Mouse (Mus musculus): ENCODE data around the gene Bnip1. TPM values are rescaled to one million over a fixed set of nuclear protein-coding genes. Genes with fewer than 3 reads are reported as not detected.

Gene Bnip1
- total RNA-seq, 2 experiments from 2014 or later: 33.0 to 34.1 TPM

DNA sequence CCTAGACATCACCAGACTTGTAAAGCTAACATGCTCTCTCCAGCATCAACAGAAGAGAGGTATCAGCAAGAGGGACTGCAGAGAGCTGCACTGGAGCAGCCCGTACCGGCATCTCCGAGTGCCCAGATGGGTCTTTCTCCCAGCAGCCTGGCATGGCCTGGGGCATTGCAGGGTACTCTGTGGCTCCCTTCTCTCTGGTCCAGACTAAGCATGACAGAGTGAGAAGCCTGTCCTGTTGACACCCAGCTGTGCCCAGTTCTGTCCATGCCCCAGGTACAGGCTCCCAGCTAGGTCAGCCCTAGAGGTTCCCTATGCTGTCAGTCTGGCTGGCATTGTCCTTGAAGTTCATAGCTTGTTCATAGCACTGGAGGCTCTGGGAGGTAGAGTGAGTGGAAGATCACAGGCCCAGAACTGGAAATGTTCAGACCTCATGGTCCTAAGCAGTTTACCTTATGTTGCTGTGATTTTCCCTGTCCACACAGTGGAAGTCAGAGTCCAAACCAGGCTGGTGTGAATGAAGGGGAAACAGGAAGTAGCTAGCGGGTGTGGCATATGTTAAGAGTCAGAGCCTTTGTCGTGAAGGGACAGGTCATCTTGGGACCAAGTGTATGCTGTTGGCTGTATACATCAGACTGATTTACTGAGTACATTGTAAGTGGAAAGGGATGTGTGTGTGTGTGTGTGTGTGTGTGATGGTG, 12.4 kb downstream of the Bnip1 start:
- no peak for DNase-seq (ENCODE audit: low spot score in 2 of 2)

DNA sequence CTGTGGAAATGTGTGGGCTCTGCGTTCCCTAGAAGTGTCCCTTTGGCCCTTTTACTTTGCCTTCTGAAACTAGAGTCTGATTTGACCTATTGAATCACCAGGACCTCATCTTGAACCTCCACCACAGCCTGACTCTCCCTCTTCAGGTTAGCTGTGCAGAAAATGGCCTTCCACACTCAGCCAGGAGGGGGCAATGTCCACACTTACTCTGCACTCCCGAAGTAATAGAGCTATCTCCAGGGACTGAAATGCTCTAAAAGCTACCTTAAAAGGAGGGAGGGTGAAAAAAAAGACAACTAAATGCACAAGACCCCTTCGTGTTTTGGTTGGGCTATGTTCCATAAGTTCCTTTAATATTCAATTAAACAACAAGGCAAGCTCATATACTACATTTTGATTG, 13.9 kb downstream of the Bnip1 start:
- DNase-seq (ENCODE audit: low spot score in 2 of 2): peak; percentile 69 to 70

DNA sequence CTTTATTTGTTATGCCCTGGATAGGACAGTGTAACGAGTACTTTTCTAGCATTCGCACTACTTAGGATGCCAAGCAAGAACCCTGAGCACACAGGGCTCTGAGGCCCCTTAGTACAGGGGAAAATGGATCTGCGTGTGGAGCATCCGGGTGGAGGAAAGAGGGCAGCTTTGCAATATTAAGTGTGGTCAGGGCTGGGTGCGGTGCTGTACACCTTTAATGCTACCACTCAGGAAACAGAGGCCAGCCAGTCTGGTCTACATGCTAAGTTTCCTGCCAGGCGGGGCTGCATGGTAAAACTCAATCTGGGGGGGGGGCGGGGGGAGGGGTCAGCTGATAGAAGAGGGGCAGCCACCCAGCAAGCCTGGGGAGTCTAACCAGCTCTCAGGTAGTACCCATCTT, 14.5 kb downstream of the Bnip1 start:
- DNase-seq (ENCODE audit: low spot score in 2 of 2): no peak

DNA sequence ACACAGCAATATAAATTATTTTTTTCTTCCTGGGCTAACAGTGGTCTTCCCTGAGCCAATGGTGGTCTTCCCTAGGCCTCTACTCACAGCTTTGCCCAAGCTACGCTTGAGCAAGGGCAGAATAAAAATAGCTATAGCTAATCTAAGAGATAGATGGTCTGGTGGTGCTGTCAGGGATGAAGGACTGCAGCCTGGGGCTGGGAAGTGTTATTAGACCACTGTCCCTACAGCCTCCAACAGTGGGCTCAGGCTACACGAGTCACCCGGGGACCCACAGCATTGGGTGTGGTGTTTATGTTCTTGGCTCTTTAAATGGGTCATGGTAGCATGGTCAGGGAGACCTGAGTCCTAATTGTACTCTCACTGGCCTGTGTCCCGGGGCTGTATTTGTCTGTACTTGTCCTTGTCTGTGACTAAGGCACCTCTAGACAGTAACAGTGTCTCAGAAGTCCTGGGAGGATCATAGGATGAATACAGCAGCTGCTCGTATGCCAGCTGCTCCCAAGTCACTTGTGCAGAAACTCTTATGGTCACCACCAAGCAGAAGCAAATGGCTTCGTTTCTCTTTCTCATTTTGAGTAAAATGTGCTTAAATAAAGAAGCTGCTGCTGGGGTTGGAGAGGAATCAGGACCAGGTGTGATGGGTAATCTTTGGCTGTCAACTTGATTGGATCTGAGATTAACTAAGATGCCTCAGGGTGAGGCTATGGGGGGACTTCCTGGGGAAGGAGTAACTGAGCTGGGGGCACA, 16.7 kb downstream of the Bnip1 start:
- no peak for DNase-seq (ENCODE audit: low spot score in 2 of 2)

DNA sequence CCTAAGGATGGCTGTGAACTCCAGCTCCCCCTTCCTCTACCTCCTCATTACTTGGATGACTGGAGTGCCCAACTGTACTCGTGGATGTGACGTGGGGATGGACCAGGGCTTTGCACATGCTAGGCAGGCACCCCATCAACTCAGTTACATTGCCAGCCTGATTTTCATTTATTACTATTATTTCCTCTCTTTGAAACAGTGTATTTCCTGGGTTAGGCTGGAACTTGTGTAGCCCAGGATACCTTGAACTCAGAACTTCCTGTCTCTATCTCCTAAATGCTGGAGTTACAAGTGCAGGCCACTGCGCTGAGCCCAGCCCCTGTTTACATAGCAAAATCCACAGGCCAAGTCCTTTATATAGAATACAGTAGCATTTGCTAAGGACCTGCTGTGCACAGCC, 22.0 kb downstream of the Bnip1 start:
- no peak for DNase-seq (ENCODE audit: low spot score in 2 of 2)

DNA sequence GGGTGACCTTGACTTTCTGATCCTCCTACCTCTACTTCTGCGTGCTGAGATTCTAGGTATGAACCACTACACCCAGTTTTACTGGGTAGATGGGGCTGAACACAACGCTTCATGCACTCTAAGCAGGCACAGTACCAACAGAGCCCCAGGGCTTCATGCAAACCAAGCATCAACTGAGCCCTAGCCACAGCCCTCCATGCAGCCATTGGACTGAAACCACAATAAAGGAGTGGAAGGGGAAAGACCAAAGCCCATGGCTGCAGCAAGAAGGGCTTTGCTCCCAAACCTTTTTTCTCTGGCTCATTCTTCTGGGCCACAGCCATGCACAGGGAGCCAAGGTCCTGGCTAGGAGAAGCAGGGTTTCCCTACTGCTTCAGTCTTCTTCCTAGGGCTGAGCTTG, 31.7 kb downstream of the Bnip1 start:
- no peak for DNase-seq (ENCODE audit: low spot score in 2 of 2)

DNA sequence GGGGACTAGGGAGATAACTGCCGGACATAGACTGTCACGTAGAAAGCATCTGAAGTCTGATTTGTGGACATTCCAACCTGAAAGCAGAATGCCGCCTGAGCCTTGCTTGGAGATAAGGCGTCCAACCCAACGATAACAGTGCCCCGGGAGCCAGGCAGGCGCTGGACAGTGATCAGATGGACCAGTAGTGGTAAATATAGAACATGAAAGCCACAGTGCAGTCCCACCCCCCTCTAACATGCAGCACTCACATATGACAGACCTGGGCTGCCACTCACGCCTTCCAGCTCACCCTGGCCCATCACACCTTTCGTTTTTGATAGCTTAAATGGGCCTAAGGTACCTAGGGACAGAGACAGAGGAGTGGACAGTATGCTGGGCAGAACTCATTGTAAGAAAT, 32.6 kb downstream of the Bnip1 start:
- no peak for DNase-seq (ENCODE audit: low spot score in 2 of 2)

- no peak for DNase-seq (ENCODE audit: low spot score in 2 of 2)
Observed at GRCm38 (mm10) chr17:26816810-26817209, 35.9 kb downstream of the Bnip1 start.

GRCm38 (mm10) chr17:26817776-26818175, 36.9 kb downstream of the Bnip1 start:
- DNase-seq (ENCODE audit: low spot score in 2 of 2): no peak

- DNase-seq (ENCODE audit: low spot score in 2 of 2): no peak
Observed at GRCm38 (mm10) chr17:26826131-26826530, 45.3 kb downstream of the Bnip1 start.

DNA sequence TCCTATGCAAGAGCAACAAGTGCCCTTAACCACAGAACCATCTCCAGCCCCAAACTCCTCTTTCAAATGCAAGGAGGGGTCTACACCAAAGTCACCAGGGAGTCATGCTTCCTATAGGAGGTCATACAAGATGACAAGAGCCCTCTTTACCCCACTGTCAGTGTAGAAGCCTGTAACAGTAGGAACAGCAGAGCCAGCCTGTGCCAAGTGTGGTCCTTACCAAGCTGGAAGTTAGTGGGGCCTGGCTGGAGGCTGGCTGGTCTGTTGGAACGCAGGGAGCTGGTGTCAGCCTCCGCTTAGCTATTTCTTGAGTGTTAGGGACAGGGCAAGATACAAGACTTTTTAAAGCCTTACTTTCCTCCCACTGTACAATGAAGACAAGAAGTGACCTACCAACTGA, 52.9 kb downstream of the Bnip1 start:
- no peak for DNase-seq (ENCODE audit: low spot score in 2 of 2)

DNA sequence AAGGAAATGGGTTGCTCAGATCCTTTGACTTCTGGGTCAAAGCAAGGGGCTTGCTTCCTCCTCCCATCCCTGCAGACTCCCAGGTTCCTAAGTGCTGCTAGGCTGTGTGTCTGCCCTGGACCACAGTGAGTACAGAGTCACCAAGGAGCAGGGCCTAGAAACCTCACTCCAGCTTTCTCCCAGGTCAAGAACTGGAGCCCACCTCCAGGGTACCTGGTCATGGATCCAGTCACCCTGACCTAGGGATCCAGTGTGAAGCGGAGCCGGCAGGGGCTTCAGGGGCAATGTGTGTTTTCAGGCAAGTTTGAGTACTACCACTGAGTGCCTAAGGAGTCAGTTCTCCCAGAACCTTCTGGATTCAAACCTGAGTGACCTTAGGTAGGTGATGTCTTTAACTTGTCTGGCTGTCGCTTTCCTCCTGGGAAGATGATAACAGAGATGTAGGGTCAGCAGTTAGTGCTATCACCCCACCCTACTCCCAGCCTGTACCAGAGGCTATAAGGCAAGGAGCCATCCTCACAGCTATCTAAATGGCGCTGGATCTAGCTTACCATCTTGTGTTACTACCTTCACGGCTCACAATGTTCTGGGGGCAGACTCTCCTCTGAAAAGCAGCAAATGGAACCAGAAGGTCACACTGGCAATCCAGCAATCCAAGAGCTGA, 53.6 kb downstream of the Bnip1 start:
- no peak for DNase-seq (ENCODE audit: low spot score in 2 of 2)

DNA sequence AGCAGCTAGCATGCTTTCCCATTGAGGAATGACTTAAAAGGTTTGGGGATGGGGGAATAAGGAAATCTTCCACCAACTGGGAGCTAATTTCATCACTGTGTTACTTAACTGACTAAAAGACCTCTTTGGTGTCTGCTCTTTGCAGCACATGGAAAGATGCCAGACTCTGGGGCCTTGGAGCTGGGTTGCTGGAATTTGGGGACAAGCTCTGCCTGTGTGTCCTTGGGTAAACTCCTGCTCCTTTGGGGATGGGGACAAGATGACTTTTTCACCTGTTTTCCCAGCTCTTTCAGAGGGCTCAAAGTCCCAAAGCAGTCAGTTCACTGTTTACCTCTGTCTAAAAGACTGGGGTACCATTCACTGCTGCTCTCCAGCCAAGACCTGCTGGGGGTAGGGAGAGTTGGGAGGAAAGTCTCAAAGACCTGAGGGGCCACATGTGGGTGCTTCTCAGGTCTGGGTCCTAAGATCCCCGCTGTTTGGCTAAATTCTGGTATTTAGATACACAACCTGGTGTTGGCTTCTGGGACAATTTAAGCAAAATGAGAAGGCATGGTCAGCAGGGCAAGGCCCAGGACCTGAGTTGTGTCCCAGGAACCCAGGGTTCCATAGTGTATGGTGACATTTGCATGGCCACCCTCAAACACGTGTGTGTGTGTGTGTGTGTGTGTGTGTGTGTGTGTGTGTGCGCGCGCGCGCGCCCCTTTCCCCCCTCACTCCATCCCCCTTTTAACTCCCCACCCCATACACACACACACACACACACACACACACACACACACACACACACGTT, 54.3 kb downstream of the Bnip1 start:
- no peak for DNase-seq (ENCODE audit: low spot score in 2 of 2)

DNA sequence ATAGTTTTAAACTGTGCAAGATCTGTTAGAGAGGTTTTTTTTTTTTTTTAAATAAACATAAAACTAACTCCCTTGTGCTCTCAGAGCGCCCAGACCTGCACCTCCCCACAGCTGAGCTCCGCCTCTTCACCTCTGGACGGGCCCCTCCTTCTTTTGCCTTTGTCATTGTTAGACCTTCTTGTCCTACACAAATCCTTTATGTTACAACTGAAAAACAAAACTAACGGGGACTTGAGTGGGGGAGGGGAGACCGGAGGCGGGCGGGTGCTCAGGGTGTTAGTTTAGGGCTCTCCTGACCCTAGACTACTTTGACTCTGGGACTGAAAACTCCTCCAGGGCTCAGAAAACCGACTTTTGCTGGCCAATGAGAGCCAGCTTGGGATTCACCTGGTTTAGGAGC, 55.1 kb downstream of the Bnip1 start:
- no peak for DNase-seq (ENCODE audit: low spot score in 2 of 2)

DNA sequence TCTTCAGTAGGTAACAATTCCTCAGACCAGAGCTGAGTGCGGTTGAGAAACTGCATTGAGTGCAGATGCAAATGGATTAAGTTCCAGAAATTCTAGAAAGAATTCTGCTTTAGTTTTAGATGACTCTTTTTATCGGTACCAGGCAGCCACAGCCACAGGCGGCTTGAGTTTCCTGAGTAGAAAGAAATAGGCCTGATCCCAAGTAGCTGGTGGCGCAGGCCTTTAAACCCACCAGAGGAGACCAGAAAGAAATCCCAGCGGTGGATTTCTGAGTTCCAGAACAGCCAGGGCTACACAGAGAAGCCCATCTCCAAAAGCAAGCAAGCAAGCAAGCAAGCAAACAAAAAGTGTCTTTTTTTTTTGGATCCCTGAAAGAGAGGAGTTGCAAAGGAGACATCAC, 55.5 kb downstream of the Bnip1 start:
- no peak for DNase-seq (ENCODE audit: low spot score in 2 of 2)

- DNase-seq (ENCODE audit: low spot score in 2 of 2): no peak
Observed at GRCm38 (mm10) chr17:26836786-26837545, 56.1 kb downstream of the Bnip1 start.

DNA sequence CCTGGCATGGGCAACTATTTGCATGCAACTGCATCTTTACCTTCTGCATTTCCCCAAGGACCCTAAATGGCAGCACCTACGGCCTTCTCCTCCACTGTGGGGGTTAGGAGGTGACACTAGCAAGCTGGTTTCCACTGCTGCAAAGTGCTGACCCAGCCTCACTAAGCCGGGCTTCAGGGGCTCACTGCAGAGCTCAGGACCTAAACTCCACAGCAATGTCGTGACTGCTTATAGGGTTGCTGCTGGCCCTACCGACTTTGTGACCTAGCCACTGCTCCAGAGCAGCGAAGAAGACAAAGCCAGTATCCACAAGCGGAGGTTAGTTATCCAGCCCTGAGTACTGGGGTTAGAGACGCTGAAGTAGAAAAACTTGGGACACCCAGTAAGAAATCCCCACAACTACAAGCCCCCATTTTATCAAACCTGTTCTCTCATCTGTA, 56.7 kb downstream of the Bnip1 start:
- no peak for DNase-seq (ENCODE audit: low spot score in 2 of 2)

DNA sequence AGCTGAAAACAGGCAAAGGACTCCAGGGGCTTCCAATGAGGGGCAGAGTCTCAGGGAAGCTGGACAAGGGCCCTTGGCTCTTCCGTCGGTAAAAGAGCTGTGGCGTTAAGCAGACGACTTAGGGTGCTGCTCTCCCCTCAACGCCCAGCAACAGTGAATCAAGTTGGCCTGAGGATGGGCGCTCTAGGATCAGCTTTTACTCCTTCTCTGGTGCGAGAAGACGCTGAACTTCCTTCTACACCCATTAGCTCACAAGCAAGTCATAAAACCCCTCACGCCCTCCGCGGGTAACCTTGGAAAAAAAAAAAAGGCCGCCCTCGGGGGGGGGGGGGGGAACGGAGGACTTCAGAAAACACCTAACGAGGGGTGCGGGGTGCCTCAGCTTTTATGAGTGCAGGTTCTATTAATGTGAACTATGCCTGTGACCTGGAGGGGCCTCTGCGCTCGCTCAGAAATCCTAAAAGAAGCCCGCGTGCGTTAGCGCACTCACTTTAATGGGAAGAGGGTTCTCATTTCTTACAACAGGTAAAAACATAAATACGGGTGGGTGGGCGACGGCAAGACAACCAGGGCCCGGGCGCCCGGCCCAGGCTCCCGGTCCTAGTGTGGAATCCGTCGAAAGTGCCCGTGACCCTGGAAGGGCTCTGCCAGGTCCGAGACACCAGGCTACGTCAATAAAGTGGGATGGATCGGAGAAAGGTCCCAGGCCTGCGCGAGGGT, 57.5 kb downstream of the Bnip1 start:
- no peak for DNase-seq (ENCODE audit: low spot score in 2 of 2)

GRCm38 (mm10) chr17:26838911-26839717, 58.2 kb downstream of the Bnip1 start:
- no peak for DNase-seq (ENCODE audit: low spot score in 2 of 2)
